Mouse (Mus musculus) olfactory bulb, adult 2 months (tissue): Measurements from ENCODE around the gene Tepsin.

Experiments
- CTCF ChIP-seq: fragments of 200-500 bp; IDR thresholded peaks from 2 replicates; pipeline ENCODE4 v1.5.1; 2012; ENCODE audit warnings: low read depth, mild to moderate bottlenecking, low read length, moderate library complexity; ENCODE audit not compliant: insufficient read depth
- POLR2A ChIP-seq: fragments of 200-500 bp; IDR thresholded peaks from 2 replicates; pipeline ENCODE4 v1.6.1; 2012; ENCODE audit warnings: mild to moderate bottlenecking, low read depth, low read length, moderate library complexity; ENCODE audit not compliant: insufficient read depth

DNA sequence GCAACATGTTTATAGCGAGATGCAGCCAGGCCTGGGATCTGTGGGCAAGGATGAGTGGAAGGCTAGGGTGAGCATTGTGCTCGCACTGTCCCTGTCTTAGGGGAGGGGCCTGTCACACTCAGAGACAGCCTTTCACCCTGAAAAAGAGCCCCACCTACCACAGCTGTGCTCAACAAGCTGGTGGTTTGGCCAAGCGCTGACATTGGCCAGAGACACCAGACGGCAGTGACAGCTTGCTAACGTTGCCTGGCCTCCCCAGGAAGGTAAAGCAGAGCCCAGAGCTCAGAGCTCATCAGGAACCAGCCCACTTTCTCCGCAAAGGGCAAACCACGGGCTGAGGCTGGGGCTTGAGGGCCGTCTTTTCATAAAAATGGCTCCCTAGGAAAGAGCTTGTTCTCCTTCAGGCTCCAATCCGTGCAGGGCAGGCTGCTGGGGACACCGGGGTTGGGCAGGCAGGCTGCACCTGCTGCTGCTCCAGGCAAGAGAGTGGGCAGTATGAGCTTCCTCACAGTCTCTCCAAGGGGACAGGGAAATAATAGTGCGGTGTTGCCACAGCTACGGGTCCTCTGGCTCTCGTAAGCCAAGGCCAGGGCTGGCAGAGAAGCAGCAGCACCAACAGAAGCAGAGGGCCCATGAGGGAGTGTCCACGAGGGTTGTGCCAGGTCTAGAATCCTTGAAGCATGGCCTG lies 47.3 kb downstream of the Tepsin start:
- no peak for TF ChIP-seq POLR2A
- TF ChIP-seq CTCF, result no peak
